Mouse (Mus musculus) G1E (cell line): Measurements from ENCODE around the gene Adam11.

ENCODE experiments used
- CTCF ChIP-seq: IDR thresholded peaks from 2 replicates; pipeline ENCODE4 v1.5.1; 2012; ENCODE audit warnings: low read depth, low read length, inconsistent platforms, mixed read lengths
- GATA1 ChIP-seq: IDR thresholded peaks from 2 replicates; pipeline ENCODE4 v1.6.1; 2012; ENCODE audit warnings: borderline replicate concordance, low read length, inconsistent platforms, mixed read lengths
- POLR2AphosphoS5 ChIP-seq: IDR thresholded peaks from 2 replicates; pipeline ENCODE4 v1.6.1; 2012; ENCODE audit warnings: low read depth, low read length, inconsistent platforms; ENCODE audit not compliant: insufficient replicate concordance

DNA sequence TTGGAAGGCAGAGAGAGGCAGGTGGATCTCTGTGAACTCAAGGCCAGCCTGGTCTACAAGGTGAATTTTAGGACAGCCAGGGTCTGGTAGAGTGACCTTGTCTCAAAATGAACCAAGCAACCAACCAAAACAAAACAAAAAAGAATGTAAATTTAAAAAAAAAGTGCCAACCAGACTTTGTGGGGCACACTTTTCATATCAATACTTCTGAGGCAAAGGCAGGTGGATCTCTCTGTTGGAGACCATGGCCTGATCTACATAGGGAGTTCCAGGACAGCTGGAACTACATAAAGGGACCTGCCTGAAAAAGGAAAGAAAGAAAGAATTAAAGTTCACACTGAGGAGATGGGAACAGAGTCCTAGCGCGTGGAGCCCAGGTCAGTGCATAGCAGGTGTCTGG is 65.2 kb downstream of the Adam11 start:
- TF ChIP-seq GATA1 (no peak), CTCF (no peak), POLR2AphosphoS5 (no peak)
